Mouse (Mus musculus) R1 (cell line): ENCODE data around the gene Ikbip.

Experiments used
- DNase-seq: peaks from one replicate; pipeline ENCODE4 v3.0.0-alpha.2; 2018; ENCODE audit warnings: low read depth, low spot score

Gene Ikbip

DNA sequence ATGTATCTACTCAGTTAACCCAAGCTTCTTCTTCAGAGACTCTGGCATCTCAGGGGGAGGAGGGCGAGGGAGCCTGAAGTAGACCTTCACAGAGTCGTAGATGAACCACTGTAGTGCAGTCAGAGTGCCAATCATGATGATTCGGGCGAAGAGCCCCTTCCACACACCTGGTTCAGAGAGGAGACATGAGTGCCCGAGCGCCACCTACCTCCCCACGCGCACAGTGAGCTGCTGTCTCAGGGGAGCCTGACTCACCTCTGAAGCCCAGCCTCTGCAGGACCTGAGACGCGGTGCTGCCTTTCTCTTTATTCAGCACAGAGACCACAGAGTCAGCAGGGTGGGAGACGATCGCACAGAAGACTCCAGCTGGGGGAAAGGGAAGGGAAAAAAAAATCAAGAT, 34.2 kb downstream of the Ikbip start:
- DNase-seq, result peak; percentile 42

DNA sequence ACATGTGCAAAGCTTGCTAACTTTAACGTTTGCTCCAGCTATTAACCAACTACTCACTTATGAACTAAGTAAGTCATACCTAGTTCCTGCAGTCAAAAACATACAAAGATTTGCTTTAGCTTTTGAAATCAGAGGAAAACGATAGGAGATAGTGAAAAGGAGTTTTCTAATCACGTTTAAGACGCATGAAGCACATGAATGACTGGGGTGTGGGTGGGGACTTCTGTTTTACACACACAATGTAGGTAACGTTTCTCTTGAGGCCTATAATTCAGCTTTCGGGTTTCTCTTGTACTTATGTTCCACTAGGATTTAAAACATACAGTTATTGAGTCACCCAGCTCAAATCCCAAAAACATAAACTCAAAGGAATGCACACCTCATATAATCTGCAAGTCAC, 39.9 kb downstream of the Ikbip start:
- no peak for DNase-seq

DNA sequence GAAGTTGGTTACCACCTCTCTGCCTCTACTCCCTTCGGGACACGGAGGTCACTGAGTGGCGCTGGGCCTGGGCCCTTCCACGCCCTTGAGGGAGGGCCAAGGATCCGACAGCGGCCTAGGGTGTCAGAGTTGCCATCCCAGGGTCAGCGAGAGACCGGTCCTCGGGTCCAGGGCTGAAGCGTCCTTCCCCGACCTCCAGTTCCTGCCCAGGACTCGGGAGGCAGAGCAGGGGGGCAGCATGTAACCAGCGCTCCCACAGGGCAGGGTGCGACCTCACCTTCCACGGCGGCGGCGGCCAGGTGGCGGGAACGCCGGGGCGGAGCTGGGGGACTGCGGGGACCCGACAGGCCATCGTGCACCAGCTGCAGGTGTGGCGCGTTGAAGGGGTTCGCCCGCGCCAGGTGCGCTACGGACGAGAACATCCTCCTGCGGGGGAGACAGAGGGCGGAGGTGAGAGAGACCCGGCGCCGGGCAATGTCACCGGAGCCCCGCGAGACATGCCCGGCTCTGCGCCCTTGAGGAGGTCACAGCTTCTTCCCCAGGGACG, 40.6 kb downstream of the Ikbip start:
- no peak for DNase-seq

DNA sequence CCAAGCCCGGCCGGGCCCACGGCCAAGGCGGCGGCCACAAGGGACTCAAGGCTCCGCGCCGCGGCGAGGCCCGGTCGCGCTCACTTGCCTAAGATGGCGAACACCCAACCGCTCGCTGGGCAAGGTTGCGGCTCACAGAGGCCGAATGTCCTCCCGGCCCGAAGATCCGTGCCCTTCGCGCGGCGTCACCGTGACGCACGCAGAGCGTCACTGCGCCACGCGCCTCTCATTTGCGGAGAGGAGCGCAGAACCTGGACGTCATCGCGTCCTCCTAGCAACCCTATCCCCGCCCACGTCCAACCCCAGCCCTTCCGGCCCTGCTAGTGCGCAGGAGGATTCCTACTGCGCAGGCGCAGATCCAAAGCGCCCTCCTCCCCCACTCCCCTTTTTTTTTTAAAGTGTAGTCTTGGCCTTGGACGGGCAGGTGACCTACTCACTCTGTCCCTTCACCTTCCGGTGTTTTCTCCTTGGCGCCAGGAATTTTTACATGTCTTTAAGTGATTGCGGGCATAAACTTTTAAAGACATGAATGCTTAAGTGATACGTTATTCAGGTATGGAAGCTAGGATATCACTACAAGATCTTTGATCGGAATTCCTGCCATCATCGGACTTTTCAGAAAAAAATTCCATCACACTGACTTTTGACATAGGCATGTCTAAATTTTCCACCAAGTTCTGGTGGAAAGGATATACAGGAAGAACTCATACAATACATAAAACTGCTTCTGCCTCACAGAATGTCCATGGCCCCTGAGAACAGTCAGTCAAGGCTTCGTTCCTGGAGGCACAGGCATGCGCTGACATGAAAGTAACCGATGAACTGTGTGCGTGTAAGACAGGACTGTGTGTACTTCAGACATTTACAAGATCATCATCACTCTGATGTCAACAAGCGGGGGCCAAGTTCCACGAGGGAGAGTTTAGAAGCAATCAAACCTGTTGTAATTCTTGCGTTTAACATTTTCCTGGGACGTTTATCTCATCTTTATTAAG, 41.4 kb downstream of the Ikbip start, which contains the start of gene Slc25a3:
Gene Slc25a3, minus strand, starts transcription at position 232 of the 995 bp plus-strand sequence.
- DNase-seq, result peak; percentile 98

DNA sequence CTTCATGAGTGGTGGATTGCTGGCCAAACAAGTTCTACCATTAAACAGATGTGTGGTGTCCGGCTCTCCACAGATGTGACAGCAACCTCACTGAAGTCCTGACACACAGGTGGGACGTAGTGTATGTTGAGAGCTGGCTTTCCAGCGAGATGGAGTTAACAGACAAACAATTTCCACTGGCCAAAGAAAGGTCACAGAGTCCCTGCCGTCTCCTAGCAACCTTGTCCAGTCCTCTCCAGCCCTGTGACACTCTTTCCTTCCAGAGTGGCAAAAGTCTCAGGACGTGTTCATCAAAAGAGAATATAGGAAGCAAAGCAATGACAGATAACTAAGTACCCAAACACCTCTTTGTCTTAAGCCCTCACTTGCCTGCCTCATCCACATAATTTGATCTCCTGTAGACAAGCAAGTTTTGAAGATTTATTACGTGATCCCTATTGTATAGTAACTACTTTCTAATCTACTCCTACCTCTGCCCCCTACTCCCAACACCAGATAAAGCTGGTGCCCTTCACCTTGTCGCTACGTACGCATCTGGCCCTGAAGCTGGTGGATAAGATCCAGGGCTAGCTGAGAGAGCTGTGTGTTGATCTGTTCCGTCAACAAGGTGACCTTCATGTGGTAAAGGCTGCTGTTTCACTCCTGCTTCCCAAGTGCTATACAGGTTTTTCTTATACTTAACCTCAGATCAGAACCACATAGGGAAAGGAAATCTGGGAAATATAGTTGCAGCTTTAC, 44.0 kb downstream of the Ikbip start:
- no peak for DNase-seq

DNA sequence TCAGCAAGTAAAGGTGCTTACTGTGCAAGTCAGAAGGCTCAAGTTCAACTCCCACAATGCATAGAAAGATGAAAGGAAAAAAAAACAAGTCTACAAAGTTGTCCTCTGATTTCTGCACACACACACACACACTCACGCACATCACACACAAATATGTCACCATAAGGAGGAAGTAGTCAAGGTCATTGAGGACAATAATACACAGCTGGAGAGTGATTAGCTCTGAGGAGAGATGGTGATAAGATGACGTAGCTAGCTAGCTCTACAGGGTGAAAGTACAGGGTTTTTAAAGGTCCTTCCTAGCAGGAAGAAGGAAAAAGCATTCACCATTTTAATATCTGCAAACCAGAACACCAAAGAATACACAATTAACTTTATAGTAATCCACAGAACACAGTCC, 44.7 kb downstream of the Ikbip start:
- DNase-seq, result no peak

DNA sequence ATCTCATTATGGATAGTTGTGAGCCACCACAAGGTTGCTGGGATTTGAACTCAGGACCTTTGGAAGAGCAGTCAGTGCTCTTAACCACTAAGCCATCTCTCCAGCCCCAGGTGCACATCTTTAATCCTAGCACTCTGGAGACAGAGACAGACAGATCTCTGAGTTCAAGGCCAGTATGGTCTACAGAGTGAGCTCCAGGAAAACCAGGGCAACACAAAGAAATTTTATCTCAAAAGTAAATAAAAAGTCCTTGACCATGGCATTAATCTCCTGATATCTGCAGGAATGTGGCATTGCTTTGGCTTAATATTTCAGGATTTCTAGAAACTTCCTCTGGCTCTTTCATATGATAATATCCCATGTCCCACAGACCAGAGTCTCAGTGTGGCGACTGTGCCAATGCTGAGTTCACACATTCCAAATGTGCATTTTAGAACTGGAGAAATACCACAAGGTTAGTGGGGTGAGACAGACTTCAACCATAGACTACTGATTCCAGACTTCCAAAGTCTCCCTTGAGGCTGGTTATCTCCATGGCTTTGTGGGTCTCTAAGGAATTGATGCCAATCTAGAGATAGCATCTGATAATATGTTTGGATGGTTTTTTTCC, 45.9 kb downstream of the Ikbip start:
- no peak for DNase-seq

DNA sequence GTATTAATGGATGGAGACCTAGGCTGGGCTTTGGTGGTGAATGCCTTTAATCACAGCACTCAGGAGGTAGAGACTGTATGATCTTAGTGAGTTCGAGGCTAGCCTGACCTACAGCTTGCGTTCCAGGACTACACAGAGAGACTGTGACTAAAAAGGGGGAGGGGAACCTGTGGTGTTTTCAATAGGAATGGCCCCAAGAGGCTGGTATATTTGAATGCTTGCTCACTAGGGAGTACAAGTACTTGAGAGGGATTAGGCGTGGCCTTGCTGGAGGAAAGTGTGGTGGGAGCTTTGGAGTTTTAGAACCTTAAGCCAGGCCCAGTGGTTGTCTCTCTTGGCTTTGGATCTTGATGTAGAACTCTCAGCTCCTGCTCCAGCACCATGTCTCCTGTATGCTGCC, 48.1 kb downstream of the Ikbip start:
- peak; percentile 89 for DNase-seq

DNA sequence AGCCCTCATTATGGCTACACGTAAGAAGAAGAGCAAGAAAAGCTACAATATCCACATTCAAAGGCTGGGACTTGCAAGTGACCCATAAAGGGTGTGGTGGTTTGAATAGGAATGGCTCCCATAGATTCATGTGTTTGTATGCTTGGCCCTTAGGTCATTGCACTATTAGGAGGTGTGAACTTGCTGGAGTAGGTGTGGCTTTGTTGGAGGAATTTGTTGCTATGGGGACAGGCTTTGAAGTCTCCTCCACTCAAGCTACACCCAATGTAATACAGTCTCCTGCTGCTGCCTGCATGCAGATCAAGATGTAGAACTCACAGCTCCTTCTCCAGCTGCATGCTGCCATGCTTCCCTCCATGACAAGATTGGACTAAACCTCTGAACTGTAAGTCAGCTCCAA, 48.8 kb downstream of the Ikbip start:
- peak; percentile 93 for DNase-seq

DNA sequence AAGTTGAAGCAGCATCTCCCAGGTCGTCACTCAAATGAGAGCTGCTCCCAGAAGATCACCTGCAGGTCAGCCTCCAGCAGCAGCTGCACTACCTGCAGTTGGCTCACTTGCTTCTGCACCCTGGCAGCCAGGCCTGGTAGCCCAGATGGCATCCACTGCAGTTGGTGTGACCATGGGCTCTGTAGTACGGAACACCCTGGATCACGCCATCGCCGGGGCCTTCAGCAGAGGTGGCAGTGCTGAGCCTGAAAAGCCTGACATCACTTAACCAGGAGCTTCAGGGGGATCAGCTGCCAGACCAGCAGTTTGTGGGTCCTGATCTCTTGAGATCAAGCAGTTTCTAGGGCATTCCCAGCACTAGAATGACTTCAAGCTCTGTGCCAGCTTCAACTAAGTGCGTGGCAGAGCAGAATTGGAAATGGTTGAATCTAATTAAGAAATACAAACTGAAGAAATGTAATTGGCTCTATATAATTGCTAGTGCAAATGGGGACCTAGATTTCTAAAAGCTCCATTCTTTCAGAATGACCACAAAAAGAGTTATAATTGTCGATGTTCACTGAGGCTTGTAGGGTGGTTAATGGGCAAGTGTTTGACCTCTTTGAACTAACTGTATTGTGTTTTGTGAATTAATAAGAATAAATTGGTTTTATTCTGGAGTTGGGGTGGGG, 52.7 kb downstream of the Ikbip start:
- DNase-seq, result no peak

DNA sequence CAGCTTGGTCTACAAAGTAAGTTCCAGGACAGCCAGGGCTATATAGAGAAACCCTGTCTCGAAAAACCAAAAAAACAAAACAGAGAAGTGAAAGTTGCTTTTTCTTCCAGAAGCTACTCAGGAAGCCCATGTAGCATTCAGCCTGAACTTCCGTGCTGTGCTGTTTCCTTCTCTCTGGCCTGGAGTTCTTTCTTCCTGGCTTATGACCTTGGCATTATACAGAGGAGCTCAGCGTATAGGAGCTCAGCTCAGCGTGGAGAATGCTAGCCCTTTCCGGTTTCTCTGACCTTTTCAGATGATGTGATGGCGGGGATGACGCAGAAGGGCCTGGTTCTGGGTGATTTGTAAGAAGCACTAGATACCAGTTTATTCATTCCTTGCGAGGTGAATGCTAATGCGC, 54.7 kb downstream of the Ikbip start:
- DNase-seq, result peak; percentile 87

DNA sequence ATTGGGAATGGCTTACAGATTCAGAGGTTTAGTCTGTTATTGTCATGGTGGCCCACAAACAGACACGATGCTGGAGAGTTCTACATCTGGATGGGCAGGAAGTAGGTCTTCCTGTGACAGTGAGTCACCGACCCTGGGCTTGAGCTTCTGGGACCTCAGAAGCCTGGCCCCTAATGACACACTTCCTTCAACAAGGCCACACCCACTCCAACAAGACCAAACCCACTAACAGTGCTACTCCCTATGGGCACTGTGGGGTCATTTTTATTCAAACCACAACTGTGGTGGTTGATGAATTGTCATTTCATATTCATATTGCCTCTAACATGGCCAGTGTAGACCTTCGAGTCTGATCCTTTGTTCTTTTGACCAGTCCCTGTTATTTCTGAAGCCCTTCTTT, 55.6 kb downstream of the Ikbip start:
- DNase-seq, result peak; percentile 83

DNA sequence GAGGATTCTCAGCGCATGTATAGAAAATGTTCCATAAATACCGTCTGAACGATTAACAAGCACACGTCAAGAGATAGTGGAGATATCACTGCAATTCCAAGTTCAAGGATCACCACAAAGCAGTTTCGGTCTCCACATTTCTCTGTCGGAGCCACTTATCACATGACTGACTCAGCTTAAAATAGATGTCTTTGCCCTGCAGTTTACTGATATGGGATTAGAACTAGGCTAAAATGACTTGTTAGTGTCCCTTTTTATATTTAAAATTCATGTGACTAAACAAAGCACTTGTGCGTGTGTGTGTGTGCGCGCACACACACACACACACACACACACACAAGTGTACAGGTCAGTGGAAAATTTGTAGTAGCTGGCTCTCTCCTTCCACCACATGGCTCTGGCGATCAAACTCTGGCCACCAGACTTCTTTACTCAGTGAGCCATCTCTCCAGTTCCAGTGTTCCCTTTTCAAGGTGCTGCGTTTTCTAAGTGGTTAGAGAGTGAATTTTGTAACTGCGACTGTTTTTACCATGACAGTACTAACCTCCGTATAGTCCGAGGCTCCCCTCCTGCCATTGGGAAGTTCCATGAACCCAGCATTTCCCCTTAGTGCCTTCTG, 56.5 kb downstream of the Ikbip start:
- no peak for DNase-seq

DNA sequence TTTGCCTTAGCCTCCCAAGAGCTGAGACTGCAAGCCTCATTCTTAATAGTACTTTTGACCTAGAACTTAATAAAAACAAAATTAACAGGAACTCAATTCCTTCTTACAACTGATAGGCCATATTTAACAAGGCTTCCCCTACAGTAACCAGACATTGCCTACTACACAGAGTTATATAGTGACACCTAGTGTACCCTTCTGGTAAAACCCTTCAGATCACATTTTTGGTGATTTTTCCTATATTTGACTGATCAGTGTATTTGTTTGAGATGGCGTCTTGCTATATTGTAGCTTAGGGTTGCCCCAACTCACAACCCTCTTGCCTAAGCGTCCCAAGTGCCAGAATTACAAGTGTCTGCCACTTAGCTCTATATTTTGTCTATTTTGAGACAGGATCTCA, 58.8 kb downstream of the Ikbip start:
- peak; percentile 75 for DNase-seq

DNA sequence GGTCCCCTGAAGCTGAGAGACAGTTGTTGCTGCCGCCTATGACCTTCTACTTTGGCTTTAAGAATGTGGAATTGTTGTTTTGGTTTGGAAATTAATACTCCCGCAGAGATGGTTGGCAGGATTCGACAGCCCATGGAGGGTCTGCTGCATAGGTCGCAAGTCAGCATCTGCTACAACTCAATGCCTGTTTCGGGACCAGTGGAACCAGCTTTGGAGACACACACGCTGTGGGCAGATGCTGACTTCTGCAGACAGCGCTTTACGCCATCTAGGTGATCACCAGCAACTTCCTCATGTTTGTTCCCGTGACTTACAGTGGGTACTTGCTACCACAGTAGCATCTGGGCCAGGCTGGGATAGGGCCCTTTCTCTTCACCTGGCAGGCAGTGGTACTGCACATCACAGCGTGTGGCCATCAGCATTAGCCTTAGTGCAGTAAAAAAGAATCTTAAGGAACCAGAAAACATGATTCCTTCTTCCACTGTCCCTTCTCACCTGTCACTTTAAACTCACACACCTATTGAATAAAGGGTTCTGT, 60.0 kb downstream of the Ikbip start:
- peak; percentile 66 for DNase-seq

DNA sequence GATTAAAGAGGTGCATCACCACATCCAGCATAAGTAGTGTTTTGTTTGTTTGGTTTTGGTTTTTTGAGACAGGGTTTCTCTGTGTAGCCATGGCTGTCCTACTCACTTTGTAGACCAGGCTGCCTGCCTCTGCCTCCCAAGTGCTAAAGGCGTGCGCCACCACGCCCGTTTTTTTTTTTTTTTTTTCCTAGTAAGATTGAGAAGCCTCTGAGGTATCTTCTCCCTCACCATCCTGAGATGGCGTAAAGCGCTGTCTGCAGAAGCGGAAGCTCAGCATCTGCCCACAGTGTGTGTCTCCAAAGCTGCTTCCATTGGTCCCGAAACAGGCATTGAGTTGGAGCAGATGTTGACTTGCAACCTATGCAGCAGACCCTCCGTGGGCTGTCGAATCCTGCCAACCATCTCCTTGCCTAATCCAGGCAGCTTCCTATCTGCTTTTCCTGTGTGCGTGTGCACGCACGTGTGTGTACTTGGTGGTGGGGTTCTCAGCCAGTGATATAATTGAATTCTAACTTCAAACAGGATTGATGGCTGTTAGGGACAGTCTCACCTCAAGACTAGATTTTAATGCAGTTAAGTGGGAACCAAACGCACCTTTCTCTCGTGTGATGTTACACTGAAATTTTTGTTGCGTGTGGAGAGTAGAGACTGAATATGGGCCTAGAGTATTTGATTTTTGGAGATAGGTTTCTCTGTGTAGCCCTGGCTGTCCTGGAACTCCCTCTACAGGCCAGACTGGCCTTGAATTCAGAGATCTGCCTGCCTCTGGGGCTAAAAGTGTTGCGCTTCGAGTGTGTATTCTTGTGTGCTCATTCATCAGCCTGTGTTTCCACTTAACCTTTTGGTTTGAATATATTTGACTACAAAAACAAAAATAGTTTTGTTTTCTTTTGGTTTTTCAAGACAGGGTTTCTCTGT, 60.8 kb downstream of the Ikbip start:
- DNase-seq, result peak; percentile 65

DNA sequence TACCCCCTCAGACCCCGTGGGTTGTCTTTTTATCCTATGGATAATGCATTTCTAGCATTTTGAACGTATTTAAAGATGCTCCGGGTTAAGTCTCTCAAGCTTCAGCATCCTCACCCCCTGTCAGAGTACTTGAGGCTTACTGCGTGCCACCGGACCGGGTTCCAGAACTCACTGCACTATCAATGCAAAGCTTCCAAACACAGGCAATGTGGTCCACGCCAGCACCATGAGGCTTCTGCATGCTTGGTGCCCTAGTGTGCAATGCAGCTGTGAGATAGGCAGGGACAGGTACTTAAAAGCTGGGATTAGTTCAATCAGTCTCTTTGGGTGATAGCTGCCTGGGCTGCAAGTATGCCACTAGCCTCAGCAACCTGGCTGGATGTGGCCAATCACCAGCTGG, 62.7 kb downstream of the Ikbip start:
- no peak for DNase-seq
